Mouse (Mus musculus): ENCODE data around the gene Tmem234. TPM values are rescaled to one million over a fixed set of nuclear protein-coding genes. Genes with fewer than 3 reads are reported as not detected.
A peak's percentile ranks its signal among the peaks of the same experiment; 100 is the strongest.

The Tmem234 gene
- total RNA-seq, 1 experiment, result 172 TPM

- DNase-seq (ENCODE audit: low read depth, low spot score), result no peak
- TF ChIP-seq MAFK (IDR thresholded peaks at IDR 0.05; ENCODE audit: insufficient read depth, low read depth, low read length) (no peak), HCFC1 (IDR thresholded peaks at IDR 0.05; ENCODE audit: borderline replicate concordance, insufficient read depth, low read length) (no peak), CHD2 (IDR thresholded peaks at IDR 0.05; ENCODE audit: low read depth, low read length) (no peak), ZC3H11A (IDR thresholded peaks at IDR 0.05; ENCODE audit: borderline replicate concordance, low read depth, low read length) (no peak), ZNF384 (IDR thresholded peaks at IDR 0.05; ENCODE audit: low read depth, low read length) (no peak)
- in situ Hi-C loops (cut with MboI; ENCODE audit: low sequenced_read_pairs in 2 of 2, unreplicated experiment in 2 of 2), result no loop called here
- Histone ChIP-seq H3K36me3 (ENCODE audit: control insufficient read depth, insufficient read depth, low read length, poor library complexity, severe bottlenecking) (peaks cover 6% of the 10 kb centered on the region; the same call in 1 of the 2 replicates), H3K9ac (ENCODE audit: insufficient read depth, low read depth, low read length, poor library complexity, severe bottlenecking) (no peak overlapping the region), H3K4me3 (ENCODE audit: insufficient read depth in 1 of 2, low read depth in 1 of 2, low read length in 2 of 2, poor library complexity in 1 of 2, severe bottlenecking in 1 of 2) (no peak overlapping the region), H3K4me1 (ENCODE audit: control insufficient read depth in 2 of 2, insufficient read depth in 2 of 2, low read length in 2 of 2, poor library complexity in 1 of 2) (peaks cover 0 to 5% of the 10 kb centered on the region in 2 experiments; a peak in 2 of 4 replicates), H3K27ac (ENCODE audit: insufficient read depth, low read depth, low read length, poor library complexity, severe bottlenecking) (no peak overlapping the region), H3K9me3 (ENCODE audit: control insufficient read depth, insufficient read depth, low read depth, low read length) (no peaks in the 10 kb centered on the region)
Measured at GRCm38 (mm10) chr4:129616631-129617030, 16.2 kb downstream of the Tmem234 start.

- Histone ChIP-seq H3K9me3 (ENCODE audit: control insufficient read depth, insufficient read depth, low read depth, low read length) (no peaks in the 10 kb centered on the region), H3K27ac (ENCODE audit: insufficient read depth, low read depth, low read length, poor library complexity, severe bottlenecking) (no peak overlapping the region), H3K36me3 (ENCODE audit: control insufficient read depth, insufficient read depth, low read length, poor library complexity, severe bottlenecking) (peaks cover 6% of the 10 kb centered on the region; the same call in 1 of the 2 replicates), H3K4me3 (ENCODE audit: insufficient read depth in 1 of 2, low read depth in 1 of 2, low read length in 2 of 2, poor library complexity in 1 of 2, severe bottlenecking in 1 of 2) (no peak overlapping the region), H3K4me1 (ENCODE audit: control insufficient read depth in 2 of 2, insufficient read depth in 2 of 2, low read length in 2 of 2, poor library complexity in 1 of 2) (peaks cover 0 to 5% of the 10 kb centered on the region in 2 experiments; a peak in 2 of 4 replicates), H3K9ac (ENCODE audit: insufficient read depth, low read depth, low read length, poor library complexity, severe bottlenecking) (no peak overlapping the region)
- in situ Hi-C loops (cut with MboI; ENCODE audit: low sequenced_read_pairs in 2 of 2, unreplicated experiment in 2 of 2), result no loop called here
- DNase-seq (ENCODE audit: low read depth, low spot score), result no peak
- TF ChIP-seq ZC3H11A (IDR thresholded peaks at IDR 0.05; ENCODE audit: borderline replicate concordance, low read depth, low read length) (no peak), HCFC1 (IDR thresholded peaks at IDR 0.05; ENCODE audit: borderline replicate concordance, insufficient read depth, low read length) (no peak), MAFK (IDR thresholded peaks at IDR 0.05; ENCODE audit: insufficient read depth, low read depth, low read length) (no peak), ZNF384 (IDR thresholded peaks at IDR 0.05; ENCODE audit: low read depth, low read length) (no peak), CHD2 (IDR thresholded peaks at IDR 0.05; ENCODE audit: low read depth, low read length) (no peak)
Measured at GRCm38 (mm10) chr4:129617121-129617641, 16.7 kb downstream of the Tmem234 start.

GRCm38 (mm10) chr4:129618031-129618430, 17.6 kb downstream of the Tmem234 start:
- no peaks in the 10 kb centered on the region for H3K9me3 ChIP-seq (ENCODE audit: control insufficient read depth, insufficient read depth, low read depth, low read length)
- no peak for DNase-seq (ENCODE audit: low read depth, low spot score)
- peaks cover 0 to 5% of the 10 kb centered on the region in 2 experiments; a peak in 2 of 4 replicates for H3K4me1 ChIP-seq (ENCODE audit: control insufficient read depth in 2 of 2, insufficient read depth in 2 of 2, low read length in 2 of 2, poor library complexity in 1 of 2)
- H3K9ac ChIP-seq (ENCODE audit: insufficient read depth, low read depth, low read length, poor library complexity, severe bottlenecking), result peak overlapping the region; percentile 72
- H3K36me3 ChIP-seq (ENCODE audit: control insufficient read depth, insufficient read depth, low read length, poor library complexity, severe bottlenecking), result peaks cover 6% of the 10 kb centered on the region; the same call in 1 of the 2 replicates
- in situ Hi-C loops (cut with MboI; ENCODE audit: low sequenced_read_pairs in 2 of 2, unreplicated experiment in 2 of 2), result no loop called here
- H3K27ac ChIP-seq (ENCODE audit: insufficient read depth, low read depth, low read length, poor library complexity, severe bottlenecking), result no peak overlapping the region
- H3K4me3 ChIP-seq (ENCODE audit: insufficient read depth in 1 of 2, low read depth in 1 of 2, low read length in 2 of 2, poor library complexity in 1 of 2, severe bottlenecking in 1 of 2), result peak overlapping the region; percentile 69 to 74
- TF ChIP-seq ZC3H11A (IDR thresholded peaks at IDR 0.05; ENCODE audit: borderline replicate concordance, low read depth, low read length) (no peak), CHD2 (IDR thresholded peaks at IDR 0.05; ENCODE audit: low read depth, low read length) (no peak), HCFC1 (IDR thresholded peaks at IDR 0.05; ENCODE audit: borderline replicate concordance, insufficient read depth, low read length) (no peak), MAFK (IDR thresholded peaks at IDR 0.05; ENCODE audit: insufficient read depth, low read depth, low read length) (no peak), ZNF384 (IDR thresholded peaks at IDR 0.05; ENCODE audit: low read depth, low read length) (no peak)

- in situ Hi-C loops (cut with MboI; ENCODE audit: low sequenced_read_pairs in 2 of 2, unreplicated experiment in 2 of 2), result no loop called here
- DNase-seq (ENCODE audit: low read depth, low spot score), result peak; percentile 73
- Histone ChIP-seq H3K4me1 (ENCODE audit: control insufficient read depth in 2 of 2, insufficient read depth in 2 of 2, low read length in 2 of 2, poor library complexity in 1 of 2) (peaks cover 0 to 1% of the 10 kb centered on the region in 2 experiments; a peak in 2 of 4 replicates), H3K4me3 (ENCODE audit: insufficient read depth in 1 of 2, low read depth in 1 of 2, low read length in 2 of 2, poor library complexity in 1 of 2, severe bottlenecking in 1 of 2) (peak within 1 kb of the TSS; percentile 69 to 74), H3K27ac (ENCODE audit: insufficient read depth, low read depth, low read length, poor library complexity, severe bottlenecking) (peak within 1 kb of the TSS; percentile 14; the same call in 1 of the 2 replicates), H3K9ac (ENCODE audit: insufficient read depth, low read depth, low read length, poor library complexity, severe bottlenecking) (peak within 1 kb of the TSS; percentile 72), H3K9me3 (ENCODE audit: control insufficient read depth, insufficient read depth, low read depth, low read length) (no peaks in the 10 kb centered on the region), H3K36me3 (ENCODE audit: control insufficient read depth, insufficient read depth, low read length, poor library complexity, severe bottlenecking) (peaks cover 6% of the 10 kb centered on the region; the same call in 1 of the 2 replicates)
- TF ChIP-seq ZC3H11A (IDR thresholded peaks at IDR 0.05; ENCODE audit: borderline replicate concordance, low read depth, low read length) (no peak), MAFK (IDR thresholded peaks at IDR 0.05; ENCODE audit: insufficient read depth, low read depth, low read length) (no peak), ZNF384 (IDR thresholded peaks at IDR 0.05; ENCODE audit: low read depth, low read length) (no peak), HCFC1 (IDR thresholded peaks at IDR 0.05; ENCODE audit: borderline replicate concordance, insufficient read depth, low read length) (no peak), CHD2 (IDR thresholded peaks at IDR 0.05; ENCODE audit: low read depth, low read length) (no peak)
Measured at GRCm38 (mm10) chr4:129618786-129619691, 18.6 kb downstream of the Tmem234 start, which contains the start of gene Iqcc. Iqcc (minus strand) TSS chr4:129619099.

Measured in ES-E14 (cell line).